Mouse (Mus musculus) G1E (cell line): ENCODE results near the gene Isy1. TPM values are rescaled to one million over a fixed set of nuclear protein-coding genes. Genes with fewer than 3 reads are reported as not detected.

Experiments used
- ATAC-seq: 2 replicates; pipeline ENCODE4 v1.8.0; 2016; ENCODE audit warnings: mild to moderate bottlenecking; ENCODE audit not compliant: insufficient number of reproducible peaks, poor library complexity, low FRiP score, severe bottlenecking; ENCODE audit errors: extremely low read depth
- DNase-seq: peaks from one replicate; pipeline ENCODE4 v3.0.0; 2012; ENCODE audit warnings: low spot score
- H3K27me3 ChIP-seq: 2 replicates; pipeline ENCODE4 v1.6.1; 2012; ENCODE audit warnings: mild to moderate bottlenecking, low read length, inconsistent platforms; ENCODE audit not compliant: insufficient read depth
- H3K36me3 ChIP-seq: replicated peaks from 2 replicates; pipeline ENCODE3; 2012; ENCODE audit warnings: mild to moderate bottlenecking, inconsistent platforms
- H3K4me1 ChIP-seq: 2 replicates; pipeline ENCODE4 v1.6.1; 2012; ENCODE audit warnings: low read depth, low read length, inconsistent platforms, mixed read lengths; ENCODE audit not compliant: insufficient read depth
- H3K4me3 ChIP-seq: 2 replicates; pipeline ENCODE4 v1.5.1; 2012; ENCODE audit warnings: low read depth, mild to moderate bottlenecking, inconsistent platforms, low read length, moderate library complexity, mixed read lengths
- H3K9me3 ChIP-seq: replicated peaks from 2 replicates; pipeline ENCODE4 v1.6.1; 2012; ENCODE audit warnings: inconsistent platforms
- CTCF ChIP-seq: IDR thresholded peaks from 2 replicates; pipeline ENCODE4 v1.5.1; 2012; ENCODE audit warnings: low read depth, low read length, inconsistent platforms, mixed read lengths
- GATA1 ChIP-seq: IDR thresholded peaks from 2 replicates; pipeline ENCODE4 v1.6.1; 2012; ENCODE audit warnings: borderline replicate concordance, low read length, inconsistent platforms, mixed read lengths
- GATA2 ChIP-seq: IDR thresholded peaks from 2 replicates; pipeline ENCODE4 v1.6.1; 2012; ENCODE audit warnings: low read depth, low read length, inconsistent platforms, borderline replicate concordance
- POLR2AphosphoS5 ChIP-seq: IDR thresholded peaks from 2 replicates; pipeline ENCODE4 v1.6.1; 2012; ENCODE audit warnings: low read depth, low read length, inconsistent platforms; ENCODE audit not compliant: insufficient replicate concordance
- TAL1 ChIP-seq: conservative IDR thresholded peaks from 2 replicates; pipeline ENCODE4 v1.6.1; 2012; ENCODE audit warnings: low read depth, low read length, inconsistent platforms, mixed read lengths
- polyA plus RNA-seq: library from polyadenylated mRNA; stranded (reverse); fragments of >175 nt; gene quantifications from 2 replicates; pipeline ENCODE4 v1.2.3, GENCODE M21; 2012
- total RNA-seq, 2 experiments: library from RNA; stranded (forward) in 1 of 2; stranded (reverse) in 1 of 2; fragments of 200-1000 nt in 1 of 2; fragments of >200 nt in 1 of 2; fragmentation: Nextera tagmentation in 1 of 2; gene quantifications; 2 replicates each; pipeline ENCODE4 v1.2.3; 2014 to 2017

Gene Isy1
- total and polyA plus RNA-seq, 3 experiments: 53.5 to 65.2 (median 54.9) TPM

DNA sequence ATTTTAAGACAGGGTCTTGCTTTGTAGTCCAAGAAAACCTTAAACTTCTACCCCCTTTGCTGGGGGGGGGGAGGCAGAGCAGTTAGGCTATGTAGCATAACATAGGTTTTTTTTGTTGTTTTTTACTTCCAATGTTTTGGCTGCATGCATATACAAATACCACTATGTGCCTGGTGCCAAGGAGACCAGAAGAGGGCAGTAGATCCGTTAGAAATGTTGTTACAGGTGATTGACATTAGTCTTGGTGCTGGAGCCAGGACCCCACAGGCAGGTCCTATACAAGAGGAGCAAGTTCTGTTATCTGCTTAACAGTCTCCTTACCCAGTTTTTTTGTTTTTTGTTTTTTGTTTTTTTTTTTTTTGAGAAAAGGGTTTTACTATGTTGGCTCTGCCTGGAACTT, 3.7 kb upstream of the Isy1 start:
- Histone ChIP-seq H3K9me3 (no peaks in the 10 kb centered on the region), H3K36me3 (peaks cover 72% of the 10 kb centered on the region), H3K4me1 (peaks cover 55% of the 10 kb centered on the region), H3K27me3 (no peaks in the 10 kb centered on the region), H3K4me3 (no peak overlapping the region)
- DNase-seq: no peak
- TF ChIP-seq TAL1 (no peak), GATA2 (no peak), POLR2AphosphoS5 (no peak), CTCF (no peak; the same call in 1 of the 2 replicates), GATA1 (no peak)
- ATAC-seq: no peak

DNA sequence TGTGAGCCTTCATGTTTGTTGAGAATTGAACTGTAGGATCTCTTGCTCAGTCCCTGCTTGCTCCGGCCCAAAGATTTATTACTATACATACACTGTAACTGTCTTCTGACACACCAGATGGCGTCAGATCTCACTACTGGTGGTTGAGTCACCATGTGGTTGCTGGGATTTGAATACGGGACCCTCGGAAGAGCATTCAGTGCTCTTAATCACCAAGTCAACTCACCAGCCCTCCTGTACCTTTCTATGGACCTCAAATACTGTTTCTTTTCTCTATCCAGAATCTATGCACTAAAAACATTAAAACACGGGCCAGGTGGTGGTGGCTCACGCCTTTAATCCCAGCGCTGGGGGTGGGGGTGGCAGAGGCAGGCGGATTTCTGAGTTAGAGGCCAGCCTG, 3.0 kb upstream of the Isy1 start:
- Histone ChIP-seq H3K27me3 (no peaks in the 10 kb centered on the region), H3K4me1 (peaks cover 56% of the 10 kb centered on the region), H3K4me3 (no peak overlapping the region), H3K9me3 (no peaks in the 10 kb centered on the region), H3K36me3 (peaks cover 71% of the 10 kb centered on the region)
- TF ChIP-seq POLR2AphosphoS5: no peak; the same call in 1 of the 2 replicates
- TF ChIP-seq GATA2: no peak
- no peak for TF ChIP-seq CTCF
- no peak for TF ChIP-seq GATA1
- TF ChIP-seq TAL1: no peak
- no peak for ATAC-seq
- no peak for DNase-seq

- DNase-seq (no peak), ATAC-seq (no peak)
- peaks cover 44% of the 10 kb centered on the region for H3K4me1 ChIP-seq
- H3K27me3 ChIP-seq: no peaks in the 10 kb centered on the region
- H3K4me3 ChIP-seq: no peak overlapping the region; the same call in 1 of the 2 replicates
- peak; percentile 85; the same call in 1 of the 2 replicates for TF ChIP-seq POLR2AphosphoS5
- TF ChIP-seq CTCF: no peak
- no peaks in the 10 kb centered on the region for H3K9me3 ChIP-seq
- peaks cover 69% of the 10 kb centered on the region for H3K36me3 ChIP-seq
These were observed 1.3 kb upstream of the Isy1 start for GRCm38 (mm10) chr6:87839797-87840341.

DNA sequence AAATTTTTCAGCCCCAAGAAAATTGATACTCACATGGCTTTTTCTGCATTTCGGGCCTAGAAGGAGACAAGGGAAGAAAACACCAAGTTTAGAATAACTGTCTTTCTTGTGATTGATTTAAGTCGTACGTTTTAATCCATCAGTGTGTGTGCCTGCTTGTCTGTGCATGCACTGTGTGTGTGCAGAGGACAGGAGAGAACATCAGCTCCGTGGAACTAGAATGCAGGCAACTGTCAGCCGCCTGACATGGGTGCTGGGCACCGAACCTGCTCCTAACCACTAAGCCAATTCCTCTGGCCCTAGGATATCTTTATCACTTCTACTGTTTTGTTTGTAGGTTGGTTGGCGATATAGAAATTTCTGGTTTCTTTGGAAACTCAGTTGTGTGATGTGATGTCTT, 2.9 kb downstream of the Isy1 start, which contains the start of gene Gm45140:
Gm45140 (minus strand) TSS at position 101 of the 400 bp plus-strand sequence.
- DNase-seq (no peak), ATAC-seq (no peak)
- H3K36me3 ChIP-seq: peaks cover 65% of the 10 kb centered on the region
- H3K27me3 ChIP-seq: no peaks in the 10 kb centered on the region
- TF ChIP-seq GATA2 (no peak), TAL1 (no peak), CTCF (no peak), POLR2AphosphoS5 (no peak), GATA1 (no peak)
- H3K4me1 ChIP-seq: peaks cover 26% of the 10 kb centered on the region
- no peaks in the 10 kb centered on the region for H3K9me3 ChIP-seq
- no peak within 1 kb of the TSS for H3K4me3 ChIP-seq

DNA sequence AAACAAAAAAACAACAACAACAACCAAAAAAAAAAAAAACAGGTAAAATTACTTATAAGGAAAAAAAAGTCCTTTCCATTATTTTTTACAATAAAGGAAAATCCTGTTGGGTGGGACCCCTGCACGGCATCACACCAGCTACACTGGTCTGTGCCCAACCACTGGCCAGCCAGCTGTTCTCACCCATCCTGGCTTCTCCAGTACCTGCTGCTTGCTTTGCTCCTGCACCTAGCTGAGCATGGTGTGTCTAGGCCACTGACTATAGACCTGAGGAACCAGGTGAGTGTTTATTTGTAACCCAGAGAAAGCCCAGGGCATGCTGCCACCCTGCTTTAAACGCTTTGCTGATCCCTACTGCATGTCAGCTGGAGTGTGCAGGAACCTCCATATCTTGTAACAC, 18.2 kb downstream of the Isy1 start:
- DNase-seq (no peak), ATAC-seq (no peak)
- H3K4me1 ChIP-seq: no peaks in the 10 kb centered on the region
- TF ChIP-seq GATA2 (no peak), GATA1 (no peak), TAL1 (no peak), POLR2AphosphoS5 (no peak), CTCF (no peak)
- H3K27me3 ChIP-seq: no peaks in the 10 kb centered on the region
- H3K4me3 ChIP-seq: no peak overlapping the region
- H3K36me3 ChIP-seq: peaks cover 98% of the 10 kb centered on the region
- H3K9me3 ChIP-seq: no peaks in the 10 kb centered on the region

DNA sequence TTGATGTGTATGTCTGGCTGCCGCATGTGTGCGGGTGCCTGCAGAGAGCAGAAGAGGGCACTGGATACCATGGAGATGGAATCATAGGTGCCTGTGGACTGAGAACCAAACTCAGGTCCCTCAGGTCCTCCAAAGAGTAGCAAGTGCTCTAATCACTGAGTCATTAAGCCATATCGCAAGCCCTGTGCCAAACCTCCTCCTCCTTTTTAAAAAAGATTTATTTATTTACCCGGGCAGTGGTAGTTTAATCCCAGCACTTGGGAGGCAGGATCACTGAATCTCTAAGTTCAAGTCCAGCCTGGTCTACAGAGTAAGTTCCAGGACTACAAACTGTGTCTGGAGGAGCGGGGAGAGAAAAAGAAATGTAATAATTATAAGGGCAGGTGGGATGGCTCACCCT, 24.1 kb downstream of the Isy1 start:
- ATAC-seq (no peak), DNase-seq (no peak)
- no peak for TF ChIP-seq GATA2
- TF ChIP-seq CTCF: no peak
- TF ChIP-seq TAL1: no peak
- TF ChIP-seq POLR2AphosphoS5: no peak
- TF ChIP-seq GATA1: no peak
- Histone ChIP-seq H3K9me3 (no peaks in the 10 kb centered on the region), H3K4me3 (no peak overlapping the region), H3K36me3 (peaks cover 78% of the 10 kb centered on the region), H3K4me1 (peaks cover 29% of the 10 kb centered on the region), H3K27me3 (no peaks in the 10 kb centered on the region)

- ATAC-seq: no peak
- H3K9me3 ChIP-seq: no peaks in the 10 kb centered on the region
- H3K4me1 ChIP-seq: peaks cover 46% of the 10 kb centered on the region
- peaks cover 75% of the 10 kb centered on the region for H3K36me3 ChIP-seq
- H3K4me3 ChIP-seq: no peak overlapping the region
- no peak for TF ChIP-seq POLR2AphosphoS5
- H3K27me3 ChIP-seq: no peaks in the 10 kb centered on the region
- no peak for DNase-seq
These were observed 25.9 kb downstream of the Isy1 start for GRCm38 (mm10) chr6:87812656-87813055.
